Mouse (Mus musculus): Measurements from ENCODE around the gene Phldb3. TPM values are rescaled to one million over a fixed set of nuclear protein-coding genes. Genes with fewer than 3 reads are reported as not detected.

Gene Phldb3
- polyA plus RNA-seq, 1 experiment from 2014 or later = 0.33 TPM

GRCm38 (mm10) chr7:24646486-24646885, 35.9 kb downstream of the Phldb3 start:
- no peak for TF ChIP-seq CTCF (IDR thresholded peaks at IDR 0.05; ENCODE audit: low read depth)
- Histone ChIP-seq H3K4me1 (ENCODE audit: insufficient read depth) (no peaks in the 10 kb centered on the region), H3K4me2 (no peak overlapping the region), H3K4me3 (ENCODE audit: low read depth, low read length) (no peak overlapping the region), H3K9me3 (ENCODE audit: low read depth, low read length) (no peaks in the 10 kb centered on the region), H3K27me3 (ENCODE audit: insufficient read depth, low read length) (no peaks in the 10 kb centered on the region), H3K27ac (ENCODE audit: low read depth) (no peak overlapping the region), H3K9ac (no peak overlapping the region), H3K36me3 (ENCODE audit: insufficient read depth) (no peaks in the 10 kb centered on the region)
- DNase-seq (no peak), ATAC-seq (ENCODE audit: insufficient read depth) (no peak)
- WGBS = 70% methylated on average over 7 of the region's 7 CpGs

- ATAC-seq (ENCODE audit: insufficient read depth) = no peak
- H3K36me3 ChIP-seq (ENCODE audit: insufficient read depth) = no peaks in the 10 kb centered on the region
- H3K9ac ChIP-seq = no peak overlapping the region
- peak; percentile 75 for DNase-seq
- no peak overlapping the region for H3K4me2 ChIP-seq
- H3K27ac ChIP-seq (ENCODE audit: low read depth) = no peak overlapping the region
- no peaks in the 10 kb centered on the region for H3K27me3 ChIP-seq (ENCODE audit: insufficient read depth, low read length)
- TF ChIP-seq CTCF (IDR thresholded peaks at IDR 0.05; ENCODE audit: low read depth) = peak; percentile 92
- 21% methylated on average over 7 of the region's 7 CpGs for WGBS
- H3K4me3 ChIP-seq (ENCODE audit: low read depth, low read length) = no peak overlapping the region
- no peaks in the 10 kb centered on the region for H3K9me3 ChIP-seq (ENCODE audit: low read depth, low read length)
- no peaks in the 10 kb centered on the region for H3K4me1 ChIP-seq (ENCODE audit: insufficient read depth)
Observed at GRCm38 (mm10) chr7:24653681-24654080, 43.1 kb downstream of the Phldb3 start.

- TF ChIP-seq CTCF (IDR thresholded peaks at IDR 0.05; ENCODE audit: low read depth) = no peak
- Histone ChIP-seq H3K27me3 (ENCODE audit: insufficient read depth, low read length) (no peaks in the 10 kb centered on the region), H3K4me3 (ENCODE audit: low read depth, low read length) (no peak overlapping the region), H3K4me1 (ENCODE audit: insufficient read depth) (no peaks in the 10 kb centered on the region), H3K36me3 (ENCODE audit: insufficient read depth) (no peaks in the 10 kb centered on the region), H3K9me3 (ENCODE audit: low read depth, low read length) (no peaks in the 10 kb centered on the region), H3K27ac (ENCODE audit: low read depth) (no peak overlapping the region), H3K9ac (no peak overlapping the region), H3K4me2 (no peak overlapping the region)
- peak; percentile 17 for DNase-seq
- 24% methylated on average over 12 of the region's 12 CpGs for WGBS
- ATAC-seq (ENCODE audit: insufficient read depth) = no peak
Observed at GRCm38 (mm10) chr7:24659737-24660357, 49.3 kb downstream of the Phldb3 start.

GRCm38 (mm10) chr7:24661118-24661904, 50.7 kb downstream of the Phldb3 start:
- H3K4me3 ChIP-seq (ENCODE audit: low read depth, low read length) = no peak overlapping the region
- no peak overlapping the region for H3K4me2 ChIP-seq
- DNase-seq = no peak
- WGBS = 52% methylated on average over 17 of the region's 17 CpGs
- no peak overlapping the region for H3K9ac ChIP-seq
- TF ChIP-seq CTCF (IDR thresholded peaks at IDR 0.05; ENCODE audit: low read depth) = no peak
- H3K36me3 ChIP-seq (ENCODE audit: insufficient read depth) = no peaks in the 10 kb centered on the region
- H3K27ac ChIP-seq (ENCODE audit: low read depth) = no peak overlapping the region
- H3K27me3 ChIP-seq (ENCODE audit: insufficient read depth, low read length) = no peaks in the 10 kb centered on the region
- H3K4me1 ChIP-seq (ENCODE audit: insufficient read depth) = no peaks in the 10 kb centered on the region
- ATAC-seq (ENCODE audit: insufficient read depth) = no peak
- H3K9me3 ChIP-seq (ENCODE audit: low read depth, low read length) = no peaks in the 10 kb centered on the region

- H3K4me3 ChIP-seq (ENCODE audit: low read depth, low read length) = no peak overlapping the region
- WGBS = 12% methylated on average over 8 of the region's 8 CpGs
- ATAC-seq (ENCODE audit: insufficient read depth) (peak; percentile 71), DNase-seq (peak; percentile 94)
- H3K4me2 ChIP-seq = no peak overlapping the region
- H3K4me1 ChIP-seq (ENCODE audit: insufficient read depth) = no peaks in the 10 kb centered on the region
- H3K27me3 ChIP-seq (ENCODE audit: insufficient read depth, low read length) = no peaks in the 10 kb centered on the region
- H3K9ac ChIP-seq = no peak overlapping the region
- no peaks in the 10 kb centered on the region for H3K36me3 ChIP-seq (ENCODE audit: insufficient read depth)
- no peak overlapping the region for H3K27ac ChIP-seq (ENCODE audit: low read depth)
- no peaks in the 10 kb centered on the region for H3K9me3 ChIP-seq (ENCODE audit: low read depth, low read length)
- peak; percentile 97 for TF ChIP-seq CTCF (IDR thresholded peaks at IDR 0.05; ENCODE audit: low read depth)
Observed at GRCm38 (mm10) chr7:24662575-24662974, 52.0 kb downstream of the Phldb3 start.

GRCm38 (mm10) chr7:24664301-24664700, 53.7 kb downstream of the Phldb3 start:
- Histone ChIP-seq H3K36me3 (ENCODE audit: insufficient read depth) (no peaks in the 10 kb centered on the region), H3K9ac (no peak overlapping the region), H3K27ac (ENCODE audit: low read depth) (no peak overlapping the region), H3K4me3 (ENCODE audit: low read depth, low read length) (no peak overlapping the region), H3K9me3 (ENCODE audit: low read depth, low read length) (no peaks in the 10 kb centered on the region), H3K27me3 (ENCODE audit: insufficient read depth, low read length) (no peaks in the 10 kb centered on the region), H3K4me1 (ENCODE audit: insufficient read depth) (no peaks in the 10 kb centered on the region), H3K4me2 (no peak overlapping the region)
- DNase-seq (no peak), ATAC-seq (ENCODE audit: insufficient read depth) (no peak)
- 35% methylated on average over 8 of the region's 8 CpGs for WGBS
- TF ChIP-seq CTCF (IDR thresholded peaks at IDR 0.05; ENCODE audit: low read depth) = no peak

GRCm38 (mm10) chr7:24664959-24665358, 54.4 kb downstream of the Phldb3 start:
- TF ChIP-seq CTCF (IDR thresholded peaks at IDR 0.05; ENCODE audit: low read depth) = no peak
- 72% methylated on average over 9 of the region's 9 CpGs for WGBS
- DNase-seq (no peak), ATAC-seq (ENCODE audit: insufficient read depth) (no peak)
- H3K9me3 ChIP-seq (ENCODE audit: low read depth, low read length) = no peaks in the 10 kb centered on the region
- no peak overlapping the region for H3K4me3 ChIP-seq (ENCODE audit: low read depth, low read length)
- no peaks in the 10 kb centered on the region for H3K27me3 ChIP-seq (ENCODE audit: insufficient read depth, low read length)
- H3K36me3 ChIP-seq (ENCODE audit: insufficient read depth) = no peaks in the 10 kb centered on the region
- H3K27ac ChIP-seq (ENCODE audit: low read depth) = no peak overlapping the region
- no peak overlapping the region for H3K4me2 ChIP-seq
- H3K4me1 ChIP-seq (ENCODE audit: insufficient read depth) = no peaks in the 10 kb centered on the region
- no peak overlapping the region for H3K9ac ChIP-seq
